ENCODE assay signal across 16 mouse cellular contexts in genomic region chr5:37506880-37507519, GRCm38 (mm10).
DNase-seq lines count a peak whose midpoint lies in the region; ATAC-seq and TF ChIP-seq lines count a peak whose summit lies in the region.
"Had no signal": no experiment of that assay in that cellular context is flagged by ENCODE, and none has a peak within 500 bp of the region (broad histone marks: within the 10 kb centered on the region; RNA-seq: fewer than 3 reads in every experiment).

No protein-coding gene starts in this region.

- 46% methylated on average over 12 of the region's 12 CpGs for WGBS in kidney, postnatal 0 days
- WGBS in hindbrain, postnatal 0 days, result 59% methylated on average over 12 of the region's 12 CpGs
- 49% methylated on average over 12 of the region's 12 CpGs for WGBS in midbrain, embryonic 14.5 days
- WGBS in stomach, embryonic 14.5 days, result 36% methylated on average over 12 of the region's 12 CpGs
- 27% methylated on average over 12 of the region's 12 CpGs for WGBS in lung, postnatal 0 days

- ATAC-seq in kidney, postnatal 0 days (replicated peaks; ENCODE audit: low FRiP score, low read depth), result no peak
- ATAC-seq in hindbrain, postnatal 0 days, result 0 out of 2 replicates have a peak, but pooled peaks have one; percentile 32
- no peak for ATAC-seq in midbrain, embryonic 14.5 days (ENCODE audit: low FRiP score, low TSS enrichment)
- peak; percentile 69; the same call in 1 of the 2 replicates for ATAC-seq in stomach, embryonic 14.5 days (ENCODE audit: insufficient number of reproducible peaks, insufficient read depth, low FRiP score, low read depth)
- no peak for ATAC-seq in lung, postnatal 0 days

- peak; percentile 19; the same call in 1 of the 2 replicates for TF ChIP-seq CTCF in kidney, postnatal 0 days (IDR thresholded peaks at IDR 0.05; ENCODE audit: low read depth)
- TF ChIP-seq CTCF in hindbrain, postnatal 0 days (IDR thresholded peaks at IDR 0.05; ENCODE audit: low read depth), result 0 out of 2 replicates have a peak, but pooled peaks have one; percentile 26
- no peak for TF ChIP-seq CTCF in lung, postnatal 0 days (IDR thresholded peaks at IDR 0.05)

- no peak overlapping the region for H3K4me3 ChIP-seq in kidney, postnatal 0 days (replicated peaks; ENCODE audit: low read depth, low read length)
- H3K4me3 ChIP-seq in hindbrain, postnatal 0 days (ENCODE audit: low read length), result no peak overlapping the region
- H3K4me3 ChIP-seq in midbrain, embryonic 14.5 days (replicated peaks; ENCODE audit: low read depth, low read length), result no peak overlapping the region
- H3K4me3 ChIP-seq in stomach, embryonic 14.5 days (ENCODE audit: low read depth, low read length), result no peak overlapping the region
- no peak overlapping the region for H3K4me3 ChIP-seq in lung, postnatal 0 days (ENCODE audit: low read depth, low read length)
- H3K4me3 ChIP-seq: embryonic facial prominence, embryonic 10.5 days had no signal

- no peak for TF ChIP-seq EP300 in lung, postnatal 0 days (IDR thresholded peaks at IDR 0.05)

- H3K27me3 ChIP-seq in kidney, postnatal 0 days (ENCODE audit: insufficient read depth, low read length), result no peaks in the 10 kb centered on the region
- no peaks in the 10 kb centered on the region for H3K27me3 ChIP-seq in hindbrain, postnatal 0 days (ENCODE audit: insufficient read depth, low read length)
- no peaks in the 10 kb centered on the region for H3K27me3 ChIP-seq in midbrain, embryonic 14.5 days (ENCODE audit: control insufficient read depth, insufficient read depth, low read length)
- no peaks in the 10 kb centered on the region for H3K27me3 ChIP-seq in stomach, embryonic 14.5 days (ENCODE audit: control insufficient read depth, insufficient read depth, low read length)
- H3K27me3 ChIP-seq in lung, postnatal 0 days (replicated peaks; ENCODE audit: insufficient read depth, low read length), result no peaks in the 10 kb centered on the region
- H3K27me3 ChIP-seq: megakaryocyte, embryonic 14.5 days had no signal

- no peaks in the 10 kb centered on the region for H3K9me3 ChIP-seq in kidney, postnatal 0 days (replicated peaks; ENCODE audit: low read length)
- H3K9me3 ChIP-seq in hindbrain, postnatal 0 days (ENCODE audit: low read length), result no peaks in the 10 kb centered on the region
- H3K9me3 ChIP-seq in midbrain, embryonic 14.5 days (ENCODE audit: control insufficient read depth, low read length), result no peaks in the 10 kb centered on the region
- H3K9me3 ChIP-seq in stomach, embryonic 14.5 days (ENCODE audit: control insufficient read depth, low read depth, low read length), result no peaks in the 10 kb centered on the region
- H3K9me3 ChIP-seq in lung, postnatal 0 days (ENCODE audit: low read length), result no peaks in the 10 kb centered on the region
- H3K9me3 ChIP-seq: embryonic facial prominence, embryonic 10.5 days; megakaryocyte, embryonic 14.5 days had no signal

- no peak overlapping the region for H3K27ac ChIP-seq in kidney, postnatal 0 days
- H3K27ac ChIP-seq in hindbrain, postnatal 0 days, result no peak overlapping the region
- 0 out of 2 replicates have a peak overlapping the region, but pooled peaks have one; percentile 8 for H3K27ac ChIP-seq in midbrain, embryonic 14.5 days (replicated peaks; ENCODE audit: low read depth, low read length)
- H3K27ac ChIP-seq in stomach, embryonic 14.5 days (ENCODE audit: low read length), result no peak overlapping the region
- H3K27ac ChIP-seq in lung, postnatal 0 days (ENCODE audit: low read length), result no peak overlapping the region
- H3K27ac ChIP-seq: embryonic facial prominence, embryonic 10.5 days had no signal

- H3K4me2 ChIP-seq in kidney, postnatal 0 days (ENCODE audit: low read length), result no peak overlapping the region
- no peak overlapping the region for H3K4me2 ChIP-seq in hindbrain, postnatal 0 days (ENCODE audit: low read depth, low read length)
- no peak overlapping the region; the same call in 1 of the 2 replicates for H3K4me2 ChIP-seq in midbrain, embryonic 14.5 days (ENCODE audit: low read length)
- no peak overlapping the region for H3K4me2 ChIP-seq in stomach, embryonic 14.5 days (replicated peaks; ENCODE audit: low read depth, low read length)
- H3K4me2 ChIP-seq in lung, postnatal 0 days (replicated peaks; ENCODE audit: low read depth, low read length), result no peak overlapping the region
- H3K4me2 ChIP-seq: liver, embryonic 11.5 days had no signal

- no peaks in the 10 kb centered on the region for H3K36me3 ChIP-seq in kidney, postnatal 0 days (ENCODE audit: insufficient read depth, low read length)
- no peaks in the 10 kb centered on the region for H3K36me3 ChIP-seq in hindbrain, postnatal 0 days (ENCODE audit: insufficient read depth, low read length)
- no peaks in the 10 kb centered on the region for H3K36me3 ChIP-seq in midbrain, embryonic 14.5 days (ENCODE audit: control insufficient read depth, insufficient read depth, low read length)
- no peaks in the 10 kb centered on the region for H3K36me3 ChIP-seq in stomach, embryonic 14.5 days (ENCODE audit: control insufficient read depth, insufficient read depth, low read length)
- H3K36me3 ChIP-seq in lung, postnatal 0 days (ENCODE audit: insufficient read depth, low read length), result no peaks in the 10 kb centered on the region
- H3K36me3 ChIP-seq: embryonic facial prominence, embryonic 10.5 days had no signal

- DNase-seq in kidney, postnatal 0 days (ENCODE audit: low spot score), result peak; percentile 3
- DNase-seq in kidney, postnatal 4 days, result no peak
- no peak for DNase-seq in hindbrain, postnatal 0 days (ENCODE audit: low spot score)
- peak; percentile 46 for DNase-seq in midbrain, embryonic 14.5 days
- DNase-seq in MN1 (ENCODE audit: low spot score), result no peak
- no peak for DNase-seq in spleen, postnatal 4 days (ENCODE audit: low spot score in 2 of 2)
- no peak for DNase-seq in lung, postnatal 0 days (ENCODE audit: low spot score)
- DNase-seq: adrenal gland, adult 2 months; cerebellum, adult 9-10 months; gastrocnemius, postnatal 14 days; lung, adult 18-20 months; thymus, postnatal 14 days had no signal

- no peak overlapping the region for H3K9ac ChIP-seq in kidney, postnatal 0 days (ENCODE audit: low read depth, low read length)
- no peak overlapping the region for H3K9ac ChIP-seq in hindbrain, postnatal 0 days (replicated peaks; ENCODE audit: low read length)
- H3K9ac ChIP-seq in midbrain, embryonic 14.5 days (replicated peaks; ENCODE audit: low read length), result no peak overlapping the region
- no peak overlapping the region for H3K9ac ChIP-seq in stomach, embryonic 14.5 days (replicated peaks; ENCODE audit: low read depth, low read length)
- H3K9ac ChIP-seq in lung, postnatal 0 days (replicated peaks; ENCODE audit: low read depth), result no peak overlapping the region

- H3K4me1 ChIP-seq in kidney, postnatal 0 days (replicated peaks; ENCODE audit: insufficient read depth, low read length), result no peaks in the 10 kb centered on the region
- no peaks in the 10 kb centered on the region for H3K4me1 ChIP-seq in hindbrain, postnatal 0 days (ENCODE audit: insufficient read depth, low read length)
- H3K4me1 ChIP-seq in midbrain, embryonic 14.5 days (ENCODE audit: control insufficient read depth, insufficient read depth, low read length), result no peaks in the 10 kb centered on the region
- no peaks in the 10 kb centered on the region for H3K4me1 ChIP-seq in stomach, embryonic 14.5 days (ENCODE audit: control insufficient read depth, insufficient read depth, low read length)
- H3K4me1 ChIP-seq in lung, postnatal 0 days (ENCODE audit: insufficient read depth, low read depth, low read length), result no peaks in the 10 kb centered on the region
- H3K4me1 ChIP-seq: megakaryocyte, embryonic 14.5 days had no signal

Comparison
In these comparisons a context has a peak if more than half of its experiments do, and no peak if none do; other contexts are left out.
1. DNase-seq: peak in kidney, postnatal 0 days (single experiment) and midbrain, embryonic 14.5 days (single experiment); none in kidney, postnatal 4 days (0 of 2), hindbrain, postnatal 0 days (single experiment), MN1 (single experiment), spleen, postnatal 4 days (0 of 2) and lung, postnatal 0 days (single experiment).
2. ATAC-seq: peak in hindbrain, postnatal 0 days (single experiment) and stomach, embryonic 14.5 days (single experiment); none in kidney, postnatal 0 days (single experiment), midbrain, embryonic 14.5 days (single experiment) and lung, postnatal 0 days (single experiment).